Mouse (Mus musculus) midbrain, embryonic 14.5 days (tissue): ENCODE data around the gene Opa1. TPM values are rescaled to one million over a fixed set of nuclear protein-coding genes. Genes with fewer than 3 reads are reported as not detected.

ENCODE experiments used
- ATAC-seq: fragments of 200-750 bp; cut with Nextera tagmentation; 2 replicates; pipeline ENCODE4 v1.8.0; 2017; ENCODE audit warnings: moderate number of reproducible peaks, moderate library complexity; ENCODE audit not compliant: low FRiP score, low TSS enrichment
- DNase-seq: peaks from one replicate; pipeline ENCODE4 v3.0.0-alpha.2; 2015
- H3K27ac ChIP-seq: fragments of 300-500 bp; sonication (generic); replicated peaks from 2 replicates; pipeline ENCODE4 v1.5.1; 2014; ENCODE audit warnings: mild to moderate bottlenecking, low read depth, low read length, moderate library complexity
- H3K27me3 ChIP-seq: fragments of 300-500 bp; sonication (generic); 2 replicates; pipeline ENCODE4 v1.6.1; 2014; ENCODE audit warnings: low read length, control low read depth, mixed read lengths; ENCODE audit not compliant: control insufficient read depth, insufficient read depth
- H3K36me3 ChIP-seq: fragments of 300-500 bp; sonication (generic); 2 replicates; pipeline ENCODE4 v1.6.1; 2014; ENCODE audit warnings: low read length, control low read depth; ENCODE audit not compliant: control insufficient read depth, insufficient read depth
- H3K4me1 ChIP-seq: fragments of 300-500 bp; sonication (generic); 2 replicates; pipeline ENCODE4 v1.6.1; 2014; ENCODE audit warnings: mild to moderate bottlenecking, antibody characterized with exemption, low read length, control low read depth; ENCODE audit not compliant: control insufficient read depth, insufficient read depth
- H3K4me2 ChIP-seq: fragments of 300-500 bp; sonication (generic); 2 replicates; pipeline ENCODE4 v1.6.1; 2014; ENCODE audit warnings: mild to moderate bottlenecking, low read length, moderate library complexity
- H3K4me3 ChIP-seq: fragments of 300-500 bp; sonication (generic); replicated peaks from 2 replicates; pipeline ENCODE4 v1.5.1; 2014; ENCODE audit warnings: low read depth, low read length
- H3K9ac ChIP-seq: fragments of 300-500 bp; sonication (generic); replicated peaks from 2 replicates; pipeline ENCODE4 v1.6.1; 2014; ENCODE audit warnings: mild to moderate bottlenecking, low read length, moderate library complexity
- H3K9me3 ChIP-seq: fragments of 300-500 bp; sonication (generic); 2 replicates; pipeline ENCODE4 v1.6.1; 2016; ENCODE audit warnings: low read length, control low read depth, mixed read lengths; ENCODE audit not compliant: control insufficient read depth
- WGBS: fragments of 180-500 bp; shearing (Covaris S2); extraction: QIAGEN DNeasy Blood & Tissue Kit; methylation state at CpG from one replicate; pipeline ENCODE4 v1.1.7; 2014; 5-methylcytosine and 5-hydroxymethylcytosine counted together
- polyA plus RNA-seq: library from polyadenylated mRNA; unstranded; fragments of >200 nt; fragmentation: Nextera tagmentation; extraction: Ambion mirVana; gene quantifications from 2 replicates; pipeline ENCODE4 v1.2.1, GENCODE M21; 2014

The Opa1 gene
- polyA plus RNA-seq, 1 experiment from 2014 or later = 69.2 TPM

GRCm38 (mm10) chr16:29689187-29689819 is 110.2 kb downstream of the Opa1 start:
- DNase-seq (no peak), ATAC-seq (no peak)
- Histone ChIP-seq H3K4me3 (no peak overlapping the region), H3K9ac (no peak overlapping the region), H3K4me2 (no peak overlapping the region), H3K27me3 (peaks cover 27% of the 10 kb centered on the region; the same call in 1 of the 2 replicates), H3K4me1 (peaks cover 19% of the 10 kb centered on the region; the same call in 1 of the 2 replicates), H3K27ac (no peak overlapping the region), H3K9me3 (no peaks in the 10 kb centered on the region), H3K36me3 (no peaks in the 10 kb centered on the region)
- 79% methylated on average over 11 of the region's 11 CpGs for WGBS

DNA sequence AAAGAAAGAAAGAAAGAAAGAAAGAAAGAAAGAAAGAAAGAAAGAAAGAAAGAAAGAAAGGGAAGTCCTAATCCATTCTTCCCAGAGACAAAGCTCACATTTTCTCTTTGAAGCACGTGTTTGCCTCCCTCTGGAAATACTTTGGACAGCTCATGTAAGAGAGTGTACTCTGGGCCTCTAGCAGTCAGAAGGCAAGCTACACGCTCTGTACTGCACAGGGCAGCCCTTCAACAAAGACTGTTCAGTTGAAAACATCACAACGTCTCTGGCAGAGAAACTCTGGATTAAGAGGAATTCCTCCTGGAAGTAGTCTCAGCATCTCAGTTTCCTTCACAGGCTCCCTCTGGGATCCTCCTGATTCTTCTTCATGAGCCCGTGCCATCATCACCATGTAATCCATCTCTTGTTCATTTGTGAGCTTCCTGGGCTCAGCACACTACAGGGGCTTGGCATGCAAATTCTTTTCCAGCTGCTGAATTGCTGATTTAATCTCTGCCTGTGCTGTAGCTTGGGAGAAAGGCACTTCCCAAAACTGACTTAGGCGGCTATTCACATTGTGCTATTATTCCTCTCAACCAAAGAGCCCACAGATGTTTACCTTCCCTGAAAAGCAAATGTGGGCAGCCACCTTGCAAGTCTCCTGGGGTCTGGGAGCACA is 114.0 kb downstream of the Opa1 start:
- H3K9me3 ChIP-seq = no peaks in the 10 kb centered on the region; the same call in 1 of the 2 replicates
- no peak overlapping the region for H3K27ac ChIP-seq
- no peak overlapping the region for H3K4me3 ChIP-seq
- ATAC-seq (no peak), DNase-seq (peak; percentile 36)
- peaks cover 14% of the 10 kb centered on the region; the same call in 1 of the 2 replicates for H3K27me3 ChIP-seq
- WGBS = 11% methylated on average over 5 of the region's 5 CpGs
- no peaks in the 10 kb centered on the region for H3K36me3 ChIP-seq
- H3K4me2 ChIP-seq = no peak overlapping the region
- H3K9ac ChIP-seq = no peak overlapping the region
- H3K4me1 ChIP-seq = peaks cover 12% of the 10 kb centered on the region; the same call in 1 of the 2 replicates

GRCm38 (mm10) chr16:29693791-29694419 is 114.8 kb downstream of the Opa1 start:
- Histone ChIP-seq H3K36me3 (no peaks in the 10 kb centered on the region), H3K4me2 (no peak overlapping the region), H3K4me1 (peaks cover 7% of the 10 kb centered on the region; the same call in 1 of the 2 replicates), H3K9me3 (peaks cover 4% of the 10 kb centered on the region), H3K27ac (no peak overlapping the region), H3K9ac (no peak overlapping the region), H3K27me3 (peaks cover 14% of the 10 kb centered on the region; the same call in 1 of the 2 replicates), H3K4me3 (no peak overlapping the region)
- no peak for ATAC-seq
- 72% methylated on average over 6 of the region's 6 CpGs for WGBS
- no peak for DNase-seq

DNA sequence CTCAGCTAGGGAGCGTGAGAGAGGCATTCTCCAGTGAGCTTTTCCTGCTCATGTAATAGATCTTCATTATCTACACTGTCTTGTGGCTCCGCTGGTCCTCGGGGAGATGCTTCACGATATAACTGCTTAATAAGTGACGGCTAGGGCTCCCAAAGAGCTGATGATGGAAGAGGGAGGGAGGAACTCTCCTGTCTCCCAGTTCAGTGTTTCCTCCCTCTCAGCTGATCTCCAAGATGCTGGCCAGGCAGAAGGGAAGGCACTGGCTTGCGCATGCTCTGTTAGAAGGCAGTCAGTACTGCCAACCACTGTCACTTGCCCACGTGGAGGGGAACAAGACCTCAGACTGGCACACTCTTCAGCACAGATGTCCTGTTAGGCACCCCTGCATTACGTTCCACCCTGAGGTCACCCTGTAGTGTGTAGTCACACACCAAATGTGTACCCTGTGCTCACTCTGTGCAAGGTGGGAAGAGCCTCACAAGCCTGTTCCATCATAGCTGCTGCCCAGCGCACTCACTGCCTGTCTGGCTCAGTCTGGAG is 115.4 kb downstream of the Opa1 start:
- no peak overlapping the region for H3K4me2 ChIP-seq

More for the DNA sequence above, 115.4 kb downstream of the Opa1 start:
- 69% methylated on average over 9 of the region's 9 CpGs for WGBS
- peaks cover 7% of the 10 kb centered on the region; the same call in 1 of the 2 replicates for H3K4me1 ChIP-seq
- peaks cover 4% of the 10 kb centered on the region for H3K9me3 ChIP-seq
- no peak overlapping the region for H3K27ac ChIP-seq
- no peak overlapping the region for H3K9ac ChIP-seq
- no peaks in the 10 kb centered on the region for H3K36me3 ChIP-seq
- H3K27me3 ChIP-seq = peaks cover 14% of the 10 kb centered on the region; the same call in 1 of the 2 replicates
- ATAC-seq = no peak
- no peak overlapping the region for H3K4me3 ChIP-seq
- no peak for DNase-seq

Other genes with a start within 250 kb of the Opa1 start
- 1.4 TPM in 2 replicates for gene Atp13a5, start 200.6 kb upstream of the Opa1 start, polyA plus RNA-seq
- 1.2 and 1.4 TPM in 2 replicates for gene Atp13a4, start 34.5 kb upstream of the Opa1 start, polyA plus RNA-seq